Mouse (Mus musculus): ENCODE results near the gene Gm9970.

Gm9970 gene

GRCm38 (mm10) chr5:31195671-31196070 is 45.4 kb downstream of the Gm9970 start:
- no peak for DNase-seq (ENCODE audit: low read depth, low spot score)

DNA sequence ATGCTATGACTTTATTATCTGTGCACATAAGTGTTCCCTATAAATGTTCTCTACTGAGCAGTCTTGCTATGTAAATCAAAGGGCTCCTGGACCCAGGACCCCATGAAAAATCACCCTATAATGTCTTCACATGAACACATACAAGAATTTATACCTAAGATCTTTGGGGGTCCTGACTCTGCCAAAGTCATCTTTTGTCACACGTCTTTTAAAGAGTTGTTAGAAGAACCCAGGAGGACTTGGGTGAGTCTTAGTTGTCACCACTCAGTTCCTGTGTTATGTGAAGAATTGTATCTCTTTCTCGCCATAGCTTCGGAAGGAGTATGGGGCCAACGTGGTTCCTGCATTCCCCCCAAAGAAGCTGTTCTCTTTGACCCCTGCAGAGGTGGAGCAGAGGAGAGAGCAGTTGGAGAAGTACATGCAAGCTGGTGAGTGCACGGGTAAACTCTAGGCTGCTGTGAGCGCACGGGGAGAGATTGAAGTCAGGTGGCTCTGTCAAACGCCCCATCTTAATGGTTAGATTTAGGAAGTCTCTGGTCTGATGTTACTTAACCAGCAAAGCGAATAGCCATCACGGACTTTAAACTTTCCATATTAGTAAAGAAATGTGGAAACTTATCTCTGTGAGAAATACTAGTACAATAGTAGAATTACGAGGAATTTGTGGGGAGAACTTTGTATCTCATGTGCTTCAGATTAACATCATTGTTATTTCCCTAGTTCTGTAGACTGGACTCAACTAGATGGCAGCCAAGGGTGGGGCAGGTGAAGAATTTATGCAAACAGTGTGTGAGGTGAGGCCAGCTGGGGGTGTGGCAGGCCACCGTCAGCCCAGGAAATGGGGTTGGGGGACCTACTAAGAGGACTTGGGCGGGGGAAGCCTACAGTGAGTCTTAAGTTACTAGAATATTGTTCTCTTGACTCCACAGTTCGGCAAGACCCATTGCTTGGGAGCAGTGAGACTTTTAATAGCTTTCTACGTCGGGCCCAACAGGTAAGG is 46.2 kb downstream of the Gm9970 start:
- no peak for DNase-seq (ENCODE audit: low read depth, low spot score)

GRCm38 (mm10) chr5:31193631-31194281 is 47.3 kb downstream of the Gm9970 start:
- no peak for DNase-seq (ENCODE audit: low read depth, low spot score)

DNA sequence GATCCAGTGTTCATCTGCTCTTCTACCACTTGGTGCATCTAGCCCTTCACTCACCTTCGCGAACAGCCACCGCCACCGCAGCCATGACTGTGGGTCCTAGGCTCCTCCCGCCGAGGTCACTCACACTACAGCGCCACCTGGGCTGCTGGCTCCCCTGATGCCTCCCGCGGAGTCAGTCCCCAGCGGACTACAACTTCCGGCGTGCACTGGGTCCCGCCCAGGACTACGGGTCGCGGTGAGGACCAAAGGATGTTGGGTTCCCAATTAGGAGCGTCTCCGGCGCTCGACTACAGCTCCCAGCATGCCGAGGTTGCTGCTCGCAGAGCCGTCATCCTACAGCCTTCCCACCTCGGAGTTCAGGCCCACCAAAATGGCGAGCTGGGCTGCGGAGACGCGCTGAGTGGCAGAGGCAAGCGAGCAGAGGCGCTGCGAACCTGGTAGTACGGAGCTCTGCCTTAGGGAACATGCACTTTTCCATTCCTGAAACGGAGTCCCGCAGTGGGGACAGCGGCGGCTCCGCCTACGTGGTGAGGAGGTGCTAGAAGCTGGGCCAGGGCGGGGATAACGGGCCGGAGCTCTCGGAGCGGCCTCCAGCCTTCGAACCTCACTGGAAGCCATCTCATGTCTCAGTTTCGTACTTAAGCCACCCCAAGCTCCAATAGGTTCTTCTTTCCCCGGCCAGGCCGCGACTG is 47.9 kb downstream of the Gm9970 start, which contains the start of the genes Snx17 and Eif2b4:
Gene Snx17, plus strand, starts transcription at position 289 of the 692 bp plus-strand sequence.
Gene Eif2b4, minus strand, starts transcription at position 492 of the 692 bp plus-strand sequence.
- peak; percentile 98 for DNase-seq (ENCODE audit: low read depth, low spot score)

GRCm38 (mm10) chr5:31192045-31192938 is 48.7 kb downstream of the Gm9970 start:
- DNase-seq (ENCODE audit: low read depth, low spot score) = peak; percentile 16

Measured in brain, embryonic 18.5 days (tissue).